Mouse (Mus musculus): ENCODE data around the gene Kcnma1. TPM values are rescaled to one million over a fixed set of nuclear protein-coding genes. Genes with fewer than 3 reads are reported as not detected.

The Kcnma1 gene
- polyA plus RNA-seq, 1 experiment from 2014 or later = 6.0 TPM

- WGBS = 100% methylated on average over 3 of the region's 3 CpGs
- no peaks in the 10 kb centered on the region for H3K9me3 ChIP-seq (ENCODE audit: control insufficient read depth, low read length)
- ATAC-seq = no peak
These were observed 627.5 kb downstream of the Kcnma1 start for GRCm38 (mm10) chr14:23386786-23387185.

GRCm38 (mm10) chr14:23385776-23386608 is 628.3 kb downstream of the Kcnma1 start:
- H3K4me2 ChIP-seq (ENCODE audit: low read depth, low read length) = no peak overlapping the region
- H3K9me3 ChIP-seq (ENCODE audit: control insufficient read depth, low read length) = no peaks in the 10 kb centered on the region
- H3K9ac ChIP-seq (ENCODE audit: low read depth, low read length) = no peak overlapping the region
- H3K4me3 ChIP-seq (ENCODE audit: low read length) = no peak overlapping the region
- H3K36me3 ChIP-seq (ENCODE audit: control insufficient read depth, insufficient read depth, low read length) = no peaks in the 10 kb centered on the region
- H3K27me3 ChIP-seq (replicated peaks; ENCODE audit: control insufficient read depth, insufficient read depth, low read length) = no peaks in the 10 kb centered on the region
- 0 out of 2 replicates have a peak, but pooled peaks cover 3% of the 10 kb centered on the region for H3K4me1 ChIP-seq (ENCODE audit: control insufficient read depth, insufficient read depth, low read length)
- H3K27ac ChIP-seq (ENCODE audit: low read length) = no peak overlapping the region
- ATAC-seq = no peak
- WGBS = 58% methylated on average over 11 of the region's 11 CpGs

More at GRCm38 (mm10) chr14:23386786-23387185, 627.5 kb downstream of the Kcnma1 start:
- Histone ChIP-seq H3K36me3 (ENCODE audit: control insufficient read depth, insufficient read depth, low read length) (no peaks in the 10 kb centered on the region), H3K27ac (ENCODE audit: low read length) (no peak overlapping the region), H3K27me3 (replicated peaks; ENCODE audit: control insufficient read depth, insufficient read depth, low read length) (no peaks in the 10 kb centered on the region), H3K4me1 (ENCODE audit: control insufficient read depth, insufficient read depth, low read length) (0 out of 2 replicates have a peak, but pooled peaks cover 3% of the 10 kb centered on the region), H3K9ac (ENCODE audit: low read depth, low read length) (no peak overlapping the region), H3K4me3 (ENCODE audit: low read length) (no peak overlapping the region), H3K4me2 (ENCODE audit: low read depth, low read length) (no peak overlapping the region)

- H3K27ac ChIP-seq (ENCODE audit: low read length) = no peak overlapping the region
- H3K9ac ChIP-seq (ENCODE audit: low read depth, low read length) = no peak overlapping the region
- H3K4me3 ChIP-seq (ENCODE audit: low read length) = no peak overlapping the region
- H3K27me3 ChIP-seq (replicated peaks; ENCODE audit: control insufficient read depth, insufficient read depth, low read length) = no peaks in the 10 kb centered on the region
- ATAC-seq = no peak
- 56% methylated on average over 6 of the region's 6 CpGs for WGBS
- no peaks in the 10 kb centered on the region for H3K4me1 ChIP-seq (ENCODE audit: control insufficient read depth, insufficient read depth, low read length)
- no peak overlapping the region for H3K4me2 ChIP-seq (ENCODE audit: low read depth, low read length)
- H3K36me3 ChIP-seq (ENCODE audit: control insufficient read depth, insufficient read depth, low read length) = no peaks in the 10 kb centered on the region
- no peaks in the 10 kb centered on the region for H3K9me3 ChIP-seq (ENCODE audit: control insufficient read depth, low read length)
These were observed 635.8 kb downstream of the Kcnma1 start for GRCm38 (mm10) chr14:23378351-23379087.

GRCm38 (mm10) chr14:23372021-23372420 is 642.3 kb downstream of the Kcnma1 start:
- H3K4me3 ChIP-seq (ENCODE audit: low read length) = no peak overlapping the region
- H3K27ac ChIP-seq (ENCODE audit: low read length) = no peak overlapping the region
- no peak for ATAC-seq
- no peaks in the 10 kb centered on the region for H3K4me1 ChIP-seq (ENCODE audit: control insufficient read depth, insufficient read depth, low read length)
- H3K27me3 ChIP-seq (replicated peaks; ENCODE audit: control insufficient read depth, insufficient read depth, low read length) = no peaks in the 10 kb centered on the region
- no peak overlapping the region for H3K4me2 ChIP-seq (ENCODE audit: low read depth, low read length)
- H3K36me3 ChIP-seq (ENCODE audit: control insufficient read depth, insufficient read depth, low read length) = no peaks in the 10 kb centered on the region
- no peak overlapping the region for H3K9ac ChIP-seq (ENCODE audit: low read depth, low read length)
- H3K9me3 ChIP-seq (ENCODE audit: control insufficient read depth, low read length) = no peaks in the 10 kb centered on the region
- WGBS = 76% methylated on average over 3 of the region's 3 CpGs

GRCm38 (mm10) chr14:23360491-23360995 is 653.7 kb downstream of the Kcnma1 start:
- ATAC-seq = no peak
- no peak overlapping the region for H3K27ac ChIP-seq (ENCODE audit: low read length)
- no peak overlapping the region for H3K4me2 ChIP-seq (ENCODE audit: low read depth, low read length)
- 50% methylated on average over 11 of the region's 11 CpGs for WGBS
- no peaks in the 10 kb centered on the region for H3K27me3 ChIP-seq (replicated peaks; ENCODE audit: control insufficient read depth, insufficient read depth, low read length)
- no peaks in the 10 kb centered on the region for H3K36me3 ChIP-seq (ENCODE audit: control insufficient read depth, insufficient read depth, low read length)
- H3K9me3 ChIP-seq (ENCODE audit: control insufficient read depth, low read length) = no peaks in the 10 kb centered on the region
- H3K9ac ChIP-seq (ENCODE audit: low read depth, low read length) = no peak overlapping the region
- no peaks in the 10 kb centered on the region for H3K4me1 ChIP-seq (ENCODE audit: control insufficient read depth, insufficient read depth, low read length)
- no peak overlapping the region for H3K4me3 ChIP-seq (ENCODE audit: low read length)

- H3K4me3 ChIP-seq (ENCODE audit: low read length) = no peak overlapping the region
- no peak overlapping the region for H3K9ac ChIP-seq (ENCODE audit: low read depth, low read length)
- H3K27me3 ChIP-seq (replicated peaks; ENCODE audit: control insufficient read depth, insufficient read depth, low read length) = no peaks in the 10 kb centered on the region
- no peak overlapping the region for H3K27ac ChIP-seq (ENCODE audit: low read length)
- H3K36me3 ChIP-seq (ENCODE audit: control insufficient read depth, insufficient read depth, low read length) = no peaks in the 10 kb centered on the region
- 91% methylated on average over 6 of the region's 6 CpGs for WGBS
- no peaks in the 10 kb centered on the region for H3K4me1 ChIP-seq (ENCODE audit: control insufficient read depth, insufficient read depth, low read length)
- no peak for ATAC-seq
- no peak overlapping the region for H3K4me2 ChIP-seq (ENCODE audit: low read depth, low read length)
- H3K9me3 ChIP-seq (ENCODE audit: control insufficient read depth, low read length) = no peaks in the 10 kb centered on the region
These were observed 655.5 kb downstream of the Kcnma1 start for GRCm38 (mm10) chr14:23358776-23359175.

GRCm38 (mm10) chr14:23357529-23358278 is 656.6 kb downstream of the Kcnma1 start:
- Histone ChIP-seq H3K27ac (ENCODE audit: low read length) (no peak overlapping the region), H3K36me3 (ENCODE audit: control insufficient read depth, insufficient read depth, low read length) (no peaks in the 10 kb centered on the region), H3K4me2 (ENCODE audit: low read depth, low read length) (no peak overlapping the region), H3K4me3 (ENCODE audit: low read length) (no peak overlapping the region), H3K4me1 (ENCODE audit: control insufficient read depth, insufficient read depth, low read length) (no peaks in the 10 kb centered on the region), H3K9ac (ENCODE audit: low read depth, low read length) (no peak overlapping the region), H3K27me3 (replicated peaks; ENCODE audit: control insufficient read depth, insufficient read depth, low read length) (no peaks in the 10 kb centered on the region), H3K9me3 (ENCODE audit: control insufficient read depth, low read length) (no peaks in the 10 kb centered on the region)
- 79% methylated on average over 8 of the region's 8 CpGs for WGBS
- no peak for ATAC-seq

- Histone ChIP-seq H3K9ac (ENCODE audit: low read depth, low read length) (no peak overlapping the region), H3K36me3 (ENCODE audit: control insufficient read depth, insufficient read depth, low read length) (no peaks in the 10 kb centered on the region), H3K4me1 (ENCODE audit: control insufficient read depth, insufficient read depth, low read length) (no peaks in the 10 kb centered on the region), H3K9me3 (ENCODE audit: control insufficient read depth, low read length) (no peaks in the 10 kb centered on the region), H3K27me3 (replicated peaks; ENCODE audit: control insufficient read depth, insufficient read depth, low read length) (no peaks in the 10 kb centered on the region), H3K4me3 (ENCODE audit: low read length) (no peak overlapping the region), H3K27ac (ENCODE audit: low read length) (no peak overlapping the region), H3K4me2 (ENCODE audit: low read depth, low read length) (no peak overlapping the region)
- 77% methylated on average over 3 of the region's 3 CpGs for WGBS
- no peak for ATAC-seq
These were observed 687.5 kb downstream of the Kcnma1 start for GRCm38 (mm10) chr14:23326786-23327185.

GRCm38 (mm10) chr14:23305288-23305687 is 709.0 kb downstream of the Kcnma1 start:
- H3K4me1 ChIP-seq (ENCODE audit: control insufficient read depth, insufficient read depth, low read length) = no peaks in the 10 kb centered on the region
- WGBS = 82% methylated on average over 5 of the region's 5 CpGs
- no peaks in the 10 kb centered on the region for H3K27me3 ChIP-seq (replicated peaks; ENCODE audit: control insufficient read depth, insufficient read depth, low read length)
- H3K27ac ChIP-seq (ENCODE audit: low read length) = no peak overlapping the region
- H3K4me2 ChIP-seq (ENCODE audit: low read depth, low read length) = no peak overlapping the region
- no peak for ATAC-seq
- no peaks in the 10 kb centered on the region for H3K36me3 ChIP-seq (ENCODE audit: control insufficient read depth, insufficient read depth, low read length)
- no peaks in the 10 kb centered on the region for H3K9me3 ChIP-seq (ENCODE audit: control insufficient read depth, low read length)
- H3K9ac ChIP-seq (ENCODE audit: low read depth, low read length) = no peak overlapping the region
- no peak overlapping the region for H3K4me3 ChIP-seq (ENCODE audit: low read length)
